32 mouse cellular contexts compared by ENCODE assay signal in genomic region chr2:116402113-116402512, GRCm38 (mm10).
"Had no signal": no experiment of that assay in that cellular context is flagged by ENCODE, and none has a peak within 500 bp of the region (broad histone marks: within the 10 kb centered on the region; RNA-seq: fewer than 3 reads in every experiment).

No protein-coding gene starts in this region.

- H3K27me3 ChIP-seq: heart, embryonic 15.5 days; hindbrain, embryonic 12.5 days; hindbrain, embryonic 13.5 days; hindbrain, embryonic 15.5 days; intestine, embryonic 15.5 days; kidney, embryonic 15.5 days had no signal

- H3K4me3 ChIP-seq: heart, embryonic 15.5 days; hindbrain, embryonic 10.5 days; hindbrain, embryonic 12.5 days; hindbrain, embryonic 13.5 days; hindbrain, embryonic 15.5 days; intestine, embryonic 15.5 days; kidney, embryonic 15.5 days; layer of hippocampus, adult 2 months; left cerebral cortex, adult 2 months had no signal

- ATAC-seq: hindbrain, embryonic 16.5 days; hindbrain, postnatal 0 days; inflammation-experienced regulatory T-cells, adult 6 months; intestine, embryonic 15.5 days; intestine, embryonic 16.5 days; intestine, postnatal 0 days had no signal

- H3K27ac ChIP-seq: heart, embryonic 15.5 days; hindbrain, embryonic 10.5 days; hindbrain, embryonic 12.5 days; hindbrain, embryonic 13.5 days; hindbrain, embryonic 14.5 days; hindbrain, embryonic 15.5 days; hindbrain, postnatal 0 days; intestine, embryonic 15.5 days; kidney, embryonic 15.5 days; kidney, postnatal 0 days; layer of hippocampus, adult 2 months; left cerebral cortex, adult 2 months had no signal

- H3K4me1 ChIP-seq: heart, embryonic 15.5 days; hindbrain, embryonic 10.5 days; hindbrain, embryonic 12.5 days; hindbrain, embryonic 13.5 days; hindbrain, embryonic 15.5 days; intestine, embryonic 15.5 days; kidney, embryonic 15.5 days had no signal

- DNase-seq: heart, postnatal 10 days; heart, postnatal 14 days; heart, postnatal 36 days; heart, postnatal 4 days; kidney, adult 11 months; kidney, adult 18-20 months; kidney, adult 2 months; kidney, adult 8-10 months; kidney, adult 9 months; kidney, postnatal 10 days; kidney, postnatal 14 days; kidney, postnatal 25 days; kidney, postnatal 36 days; kidney, postnatal 4 days; layer of hippocampus, adult 9-11 months; layer of hippocampus, postnatal 36 days had no signal

- H3K9ac ChIP-seq: heart, embryonic 15.5 days; hindbrain, embryonic 12.5 days; hindbrain, embryonic 13.5 days; hindbrain, embryonic 14.5 days; hindbrain, embryonic 15.5 days; intestine, embryonic 15.5 days; kidney, embryonic 15.5 days had no signal

- H3K9me3 ChIP-seq: heart, embryonic 15.5 days; hindbrain, embryonic 10.5 days; hindbrain, embryonic 12.5 days; hindbrain, embryonic 13.5 days; hindbrain, embryonic 15.5 days; intestine, embryonic 15.5 days; kidney, embryonic 15.5 days had no signal

- H3K36me3 ChIP-seq: heart, embryonic 15.5 days; hindbrain, embryonic 10.5 days; hindbrain, embryonic 12.5 days; hindbrain, embryonic 13.5 days; hindbrain, embryonic 15.5 days; intestine, embryonic 15.5 days; kidney, embryonic 15.5 days had no signal

- H3K4me2 ChIP-seq: heart, embryonic 15.5 days; hindbrain, embryonic 12.5 days; hindbrain, embryonic 13.5 days; hindbrain, embryonic 14.5 days; hindbrain, embryonic 15.5 days; intestine, embryonic 15.5 days; kidney, embryonic 15.5 days had no signal
